Mouse (Mus musculus) C2C12 (cell line): ENCODE data around the gene Srsf2. TPM values are rescaled to one million over a fixed set of nuclear protein-coding genes. Genes with fewer than 3 reads are reported as not detected.
A peak's percentile ranks its signal among the peaks of the same experiment; 100 is the strongest.

Experiments used
- H3K27me3 ChIP-seq: one replicate; pipeline ENCODE4 v1.6.1; 2011; ENCODE audit not compliant: control insufficient read depth, insufficient read depth, insufficient read length
- H3K36me3 ChIP-seq: one replicate; pipeline ENCODE4 v1.6.1; 2011; ENCODE audit not compliant: control insufficient read depth, insufficient read depth
- H3K4me3 ChIP-seq: one replicate; pipeline ENCODE4 v1.5.1; 2011; ENCODE audit warnings: mild to moderate bottlenecking, control low read depth; ENCODE audit not compliant: poor library complexity, insufficient read depth, severe bottlenecking
- H3K79me2 ChIP-seq: one replicate; pipeline ENCODE4 v1.6.1; 2011; ENCODE audit not compliant: control insufficient read depth, insufficient read depth
- H3K79me3 ChIP-seq: one replicate; pipeline ENCODE4 v1.6.1; 2011; ENCODE audit warnings: low read depth, control low read depth
- H3ac ChIP-seq: one replicate; pipeline ENCODE3; 2011; ENCODE audit warnings: low read depth; ENCODE audit not compliant: control insufficient read depth, insufficient read length
- CEBPB ChIP-seq: IDR thresholded peaks from one replicate; pipeline ENCODE4 v1.6.1; 2011; ENCODE audit warnings: low read depth, mild to moderate bottlenecking, control low read depth, moderate library complexity
- CTCF ChIP-seq: IDR thresholded peaks from one replicate; pipeline ENCODE4 v1.5.1; 2011; ENCODE audit not compliant: control insufficient read depth, insufficient read depth, insufficient read length
- FOSL1 ChIP-seq: IDR thresholded peaks from one replicate; pipeline ENCODE4 v1.8.0; 2011; ENCODE audit warnings: mild to moderate bottlenecking, low read length; ENCODE audit not compliant: poor library complexity, insufficient read depth, severe bottlenecking
- MAX ChIP-seq: IDR thresholded peaks from one replicate; pipeline ENCODE4 v1.6.1; 2011; ENCODE audit warnings: mild to moderate bottlenecking, control low read depth
- MYOD1 ChIP-seq: IDR thresholded peaks from one replicate; pipeline ENCODE4 v1.6.1; 2011; ENCODE audit warnings: low read depth; ENCODE audit not compliant: control insufficient read depth, insufficient read length
- MYOG ChIP-seq: IDR thresholded peaks from one replicate; pipeline ENCODE4 v1.6.1; 2011; ENCODE audit not compliant: control insufficient read depth, insufficient read length; ENCODE audit errors: extremely low read depth
- USF1 ChIP-seq: IDR thresholded peaks from one replicate; pipeline ENCODE4 v1.6.1; 2011; ENCODE audit warnings: low read depth, mild to moderate bottlenecking, control low read depth, moderate library complexity
- polyA plus RNA-seq: library from polyadenylated mRNA; unstranded; fragments of >200 nt; fragmentation: generic; extraction: Trizol; gene quantifications from one replicate; pipeline ENCODE4 v1.2.1, GENCODE M21; 2012; ENCODE audit warnings: missing spikeins

Gene Srsf2
- polyA plus RNA-seq, 1 experiment: 326 TPM

GRCm38 (mm10) chr11:116822215-116822614 is 30.7 kb downstream of the Srsf2 start:
- Histone ChIP-seq H3ac (no peak overlapping the region), H3K36me3 (peaks cover 23% of the 10 kb centered on the region), H3K79me2 (peaks cover 97% of the 10 kb centered on the region), H3K27me3 (no peaks in the 10 kb centered on the region), H3K79me3 (peaks cover 66% of the 10 kb centered on the region), H3K4me3 (no peak overlapping the region)
- TF ChIP-seq MYOD1: no peak
- TF ChIP-seq MAX: no peak
- no peak for TF ChIP-seq CEBPB
- TF ChIP-seq USF1: no peak
- no peak for TF ChIP-seq FOSL1
- TF ChIP-seq CTCF: no peak
- no peak for TF ChIP-seq MYOG

- peaks cover 23% of the 10 kb centered on the region for H3K36me3 ChIP-seq
- H3ac ChIP-seq: peak overlapping the region; percentile 4
- peaks cover 93% of the 10 kb centered on the region for H3K79me2 ChIP-seq
- H3K79me3 ChIP-seq: peaks cover 61% of the 10 kb centered on the region
- TF ChIP-seq FOSL1: no peak
- TF ChIP-seq MYOD1: no peak
- TF ChIP-seq MAX: no peak
- TF ChIP-seq CTCF: no peak
- no peaks in the 10 kb centered on the region for H3K27me3 ChIP-seq
- no peak overlapping the region for H3K4me3 ChIP-seq
Observed at GRCm38 (mm10) chr11:116821057-116821940, 31.6 kb downstream of the Srsf2 start.

GRCm38 (mm10) chr11:116819932-116820593 is 32.8 kb downstream of the Srsf2 start:
- H3K36me3 ChIP-seq: peaks cover 23% of the 10 kb centered on the region
- H3K79me3 ChIP-seq: peaks cover 62% of the 10 kb centered on the region
- H3K4me3 ChIP-seq: no peak overlapping the region
- peaks cover 95% of the 10 kb centered on the region for H3K79me2 ChIP-seq
- TF ChIP-seq MYOG: no peak
- no peak for TF ChIP-seq FOSL1
- TF ChIP-seq MAX: no peak
- TF ChIP-seq CEBPB: no peak
- no peak for TF ChIP-seq USF1
- no peak for TF ChIP-seq CTCF
- no peak for TF ChIP-seq MYOD1
- H3ac ChIP-seq: peak overlapping the region; percentile 25
- H3K27me3 ChIP-seq: no peaks in the 10 kb centered on the region

- Histone ChIP-seq H3K79me3 (peaks cover 53% of the 10 kb centered on the region), H3K79me2 (peaks cover 90% of the 10 kb centered on the region), H3ac (no peak overlapping the region), H3K27me3 (no peaks in the 10 kb centered on the region), H3K4me3 (no peak overlapping the region), H3K36me3 (peaks cover 26% of the 10 kb centered on the region)
- no peak for TF ChIP-seq CTCF
- no peak for TF ChIP-seq FOSL1
- TF ChIP-seq CEBPB: no peak
- TF ChIP-seq MYOG: no peak
- no peak for TF ChIP-seq MYOD1
- no peak for TF ChIP-seq USF1
- TF ChIP-seq MAX: no peak
Observed at GRCm38 (mm10) chr11:116818722-116819121, 34.2 kb downstream of the Srsf2 start.

- no peak for TF ChIP-seq MYOG
- no peak for TF ChIP-seq USF1
- TF ChIP-seq CTCF: no peak
- no peak for TF ChIP-seq MAX
- no peak for TF ChIP-seq MYOD1
- no peak for TF ChIP-seq FOSL1
- no peak for TF ChIP-seq CEBPB
- H3K36me3 ChIP-seq: peaks cover 22% of the 10 kb centered on the region
Observed at GRCm38 (mm10) chr11:116817567-116817966, 35.3 kb downstream of the Srsf2 start.

GRCm38 (mm10) chr11:116816769-116817168 is 36.1 kb downstream of the Srsf2 start:
- Histone ChIP-seq H3K27me3 (no peaks in the 10 kb centered on the region), H3K79me2 (peaks cover 70% of the 10 kb centered on the region), H3ac (no peak overlapping the region), H3K79me3 (peaks cover 37% of the 10 kb centered on the region), H3K36me3 (peaks cover 20% of the 10 kb centered on the region), H3K4me3 (no peak overlapping the region)
- peak; percentile 28 for TF ChIP-seq MYOD1
- peak; percentile 75 for TF ChIP-seq MAX
- TF ChIP-seq FOSL1: no peak
- peak; percentile 94 for TF ChIP-seq USF1

More at GRCm38 (mm10) chr11:116817567-116817966, 35.3 kb downstream of the Srsf2 start:
- Histone ChIP-seq H3K27me3 (no peaks in the 10 kb centered on the region), H3K4me3 (no peak overlapping the region), H3ac (no peak overlapping the region), H3K79me2 (peaks cover 78% of the 10 kb centered on the region), H3K79me3 (peaks cover 43% of the 10 kb centered on the region)
